Mouse (Mus musculus): Measurements from ENCODE around the gene Cckbr. TPM values are rescaled to one million over a fixed set of nuclear protein-coding genes. Genes with fewer than 3 reads are reported as not detected.

The Cckbr gene
- polyA plus RNA-seq, 1 experiment: not detected

- H3K4me2 ChIP-seq (ENCODE audit: low read depth): no peak overlapping the region
- no peak for TF ChIP-seq CEBPB (IDR thresholded peaks at IDR 0.05; ENCODE audit: insufficient read depth, poor library complexity, severe bottlenecking)
- TF ChIP-seq REST (IDR thresholded peaks at IDR 0.05; ENCODE audit: insufficient read depth, insufficient read length): no peak
- peak in 2 of 3 experiments; percentile 77 to 85 for TF ChIP-seq MYOD1 (IDR thresholded peaks at IDR 0.05; ENCODE audit: control insufficient read depth in 1 of 3, insufficient read length in 2 of 3, low read depth in 2 of 3)
- TF ChIP-seq POLR2A (IDR thresholded peaks at IDR 0.05; ENCODE audit: insufficient read length, low read depth): no peak
- no peak for TF ChIP-seq MAX (IDR thresholded peaks at IDR 0.05; ENCODE audit: low read depth)
- no peak for TF ChIP-seq USF1 (IDR thresholded peaks at IDR 0.05; ENCODE audit: low read depth)
- no peak for TF ChIP-seq TCF12 (IDR thresholded peaks at IDR 0.05; ENCODE audit: insufficient read depth, poor library complexity, severe bottlenecking)
- no peak for TF ChIP-seq SRF (IDR thresholded peaks at IDR 0.05; ENCODE audit: control insufficient read depth, insufficient read length, low read depth)
- TF ChIP-seq MYOG (IDR thresholded peaks at IDR 0.05; ENCODE audit: control insufficient read depth in 1 of 3, insufficient read depth in 1 of 3, insufficient read length in 2 of 3, low read depth in 2 of 3): peak in 2 of 3 experiments; percentile 73 to 82
- no peak for TF ChIP-seq POLR2AphosphoS2 (IDR thresholded peaks at IDR 0.05; ENCODE audit: insufficient read length, low read depth)
- TF ChIP-seq E2F4 (IDR thresholded peaks at IDR 0.05; ENCODE audit: insufficient read depth): no peak
- peak; percentile 49 for TF ChIP-seq TCF3 (IDR thresholded peaks at IDR 0.05; ENCODE audit: insufficient read length, low read depth)
- H3K36me3 ChIP-seq (ENCODE audit: control insufficient read depth, insufficient read depth): no peaks in the 10 kb centered on the region
- H3K27me3 ChIP-seq (ENCODE audit: control insufficient read depth, insufficient read depth, insufficient read length): no peaks in the 10 kb centered on the region
- H3ac ChIP-seq (ENCODE audit: control insufficient read depth, insufficient read length): no peak overlapping the region
- H3K79me2 ChIP-seq (ENCODE audit: control insufficient read depth, insufficient read depth): no peaks in the 10 kb centered on the region
- H3K4me3 ChIP-seq: no peak overlapping the region
Observed at GRCm38 (mm10) chr7:105476683-105477432, 51.3 kb downstream of the Cckbr start.

- Histone ChIP-seq H3K27me3 (ENCODE audit: control insufficient read depth, insufficient read depth, insufficient read length) (no peaks in the 10 kb centered on the region), H3K4me3 (no peak overlapping the region), H3K79me2 (ENCODE audit: control insufficient read depth, insufficient read depth) (no peaks in the 10 kb centered on the region), H3K36me3 (ENCODE audit: control insufficient read depth, insufficient read depth) (no peaks in the 10 kb centered on the region), H3ac (ENCODE audit: control insufficient read depth, insufficient read length) (no peak overlapping the region), H3K4me2 (ENCODE audit: low read depth) (no peak overlapping the region)
- no peak for TF ChIP-seq REST (IDR thresholded peaks at IDR 0.05; ENCODE audit: insufficient read depth, insufficient read length)
- TF ChIP-seq USF1 (IDR thresholded peaks at IDR 0.05; ENCODE audit: low read depth): no peak
- no peak for TF ChIP-seq TCF12 (IDR thresholded peaks at IDR 0.05; ENCODE audit: insufficient read depth, poor library complexity, severe bottlenecking)
- TF ChIP-seq CEBPB (IDR thresholded peaks at IDR 0.05; ENCODE audit: insufficient read depth, poor library complexity, severe bottlenecking): no peak
- no peak for TF ChIP-seq SRF (IDR thresholded peaks at IDR 0.05; ENCODE audit: control insufficient read depth, insufficient read length, low read depth)
- no peak for TF ChIP-seq MYOG (IDR thresholded peaks at IDR 0.05; ENCODE audit: control insufficient read depth in 1 of 3, insufficient read depth in 1 of 3, insufficient read length in 2 of 3, low read depth in 2 of 3)
- TF ChIP-seq POLR2A (IDR thresholded peaks at IDR 0.05; ENCODE audit: insufficient read length, low read depth): no peak
- no peak for TF ChIP-seq E2F4 (IDR thresholded peaks at IDR 0.05; ENCODE audit: insufficient read depth)
- no peak for TF ChIP-seq POLR2AphosphoS2 (IDR thresholded peaks at IDR 0.05; ENCODE audit: insufficient read length, low read depth)
- TF ChIP-seq MAX (IDR thresholded peaks at IDR 0.05; ENCODE audit: low read depth): no peak
- no peak for TF ChIP-seq MYOD1 (IDR thresholded peaks at IDR 0.05; ENCODE audit: control insufficient read depth in 1 of 3, insufficient read length in 2 of 3, low read depth in 2 of 3)
- no peak for TF ChIP-seq TCF3 (IDR thresholded peaks at IDR 0.05; ENCODE audit: insufficient read length, low read depth)
Observed at GRCm38 (mm10) chr7:105477433-105477700, 51.8 kb downstream of the Cckbr start.

- H3ac ChIP-seq (ENCODE audit: control insufficient read depth, insufficient read length): no peak overlapping the region
- H3K27me3 ChIP-seq (ENCODE audit: control insufficient read depth, insufficient read depth, insufficient read length): no peaks in the 10 kb centered on the region
- no peak overlapping the region for H3K4me2 ChIP-seq (ENCODE audit: low read depth)
- H3K36me3 ChIP-seq (ENCODE audit: control insufficient read depth, insufficient read depth): no peaks in the 10 kb centered on the region
- H3K4me3 ChIP-seq: no peak overlapping the region
- peak in 1 of 3 experiments; percentile 34 for TF ChIP-seq MYOG (IDR thresholded peaks at IDR 0.05; ENCODE audit: control insufficient read depth in 1 of 3, insufficient read depth in 1 of 3, insufficient read length in 2 of 3, low read depth in 2 of 3)
- TF ChIP-seq MYOD1 (IDR thresholded peaks at IDR 0.05; ENCODE audit: control insufficient read depth in 1 of 3, insufficient read length in 2 of 3, low read depth in 2 of 3): peak in 1 of 3 experiments; percentile 40
- TF ChIP-seq CEBPB (IDR thresholded peaks at IDR 0.05; ENCODE audit: insufficient read depth, poor library complexity, severe bottlenecking): no peak
- peak; percentile 33 for TF ChIP-seq POLR2AphosphoS2 (IDR thresholded peaks at IDR 0.05; ENCODE audit: insufficient read length, low read depth)
- no peak for TF ChIP-seq REST (IDR thresholded peaks at IDR 0.05; ENCODE audit: insufficient read depth, insufficient read length)
- H3K79me2 ChIP-seq (ENCODE audit: control insufficient read depth, insufficient read depth): no peaks in the 10 kb centered on the region
Observed at GRCm38 (mm10) chr7:105477841-105478240, 52.3 kb downstream of the Cckbr start.

GRCm38 (mm10) chr7:105478344-105478743 lies 52.8 kb downstream of the Cckbr start:
- Histone ChIP-seq H3K79me2 (ENCODE audit: control insufficient read depth, insufficient read depth) (no peaks in the 10 kb centered on the region), H3K4me2 (ENCODE audit: low read depth) (no peak overlapping the region), H3K36me3 (ENCODE audit: control insufficient read depth, insufficient read depth) (no peaks in the 10 kb centered on the region), H3K27me3 (ENCODE audit: control insufficient read depth, insufficient read depth, insufficient read length) (no peaks in the 10 kb centered on the region), H3K4me3 (no peak overlapping the region), H3ac (ENCODE audit: control insufficient read depth, insufficient read length) (no peak overlapping the region)
- TF ChIP-seq SRF (IDR thresholded peaks at IDR 0.05; ENCODE audit: control insufficient read depth, insufficient read length, low read depth): no peak
- no peak for TF ChIP-seq TCF3 (IDR thresholded peaks at IDR 0.05; ENCODE audit: insufficient read length, low read depth)
- TF ChIP-seq CEBPB (IDR thresholded peaks at IDR 0.05; ENCODE audit: insufficient read depth, poor library complexity, severe bottlenecking): no peak
- TF ChIP-seq POLR2A (IDR thresholded peaks at IDR 0.05; ENCODE audit: insufficient read length, low read depth): no peak
- TF ChIP-seq MYOG (IDR thresholded peaks at IDR 0.05; ENCODE audit: control insufficient read depth in 1 of 3, insufficient read depth in 1 of 3, insufficient read length in 2 of 3, low read depth in 2 of 3): no peak
- no peak for TF ChIP-seq MYOD1 (IDR thresholded peaks at IDR 0.05; ENCODE audit: control insufficient read depth in 1 of 3, insufficient read length in 2 of 3, low read depth in 2 of 3)
- TF ChIP-seq MAX (IDR thresholded peaks at IDR 0.05; ENCODE audit: low read depth): no peak
- no peak for TF ChIP-seq TCF12 (IDR thresholded peaks at IDR 0.05; ENCODE audit: insufficient read depth, poor library complexity, severe bottlenecking)
- TF ChIP-seq E2F4 (IDR thresholded peaks at IDR 0.05; ENCODE audit: insufficient read depth): no peak
- TF ChIP-seq USF1 (IDR thresholded peaks at IDR 0.05; ENCODE audit: low read depth): no peak
- TF ChIP-seq POLR2AphosphoS2 (IDR thresholded peaks at IDR 0.05; ENCODE audit: insufficient read length, low read depth): no peak
- no peak for TF ChIP-seq REST (IDR thresholded peaks at IDR 0.05; ENCODE audit: insufficient read depth, insufficient read length)
